Mouse (Mus musculus): ENCODE measurements around the gene Ttc9.

- TF ChIP-seq POLR2A (IDR thresholded peaks at IDR 0.05; ENCODE audit: borderline replicate concordance, insufficient read depth, low read length), result no peak
- TF ChIP-seq CTCF (IDR thresholded peaks at IDR 0.05; ENCODE audit: borderline replicate concordance, insufficient read depth, low read depth, low read length), result no peak
These were observed 59.7 kb downstream of the Ttc9 start for GRCm38 (mm10) chr12:81690751-81691150.
